Mouse (Mus musculus) hindbrain, embryonic 12.5 days (tissue): ENCODE data around the gene Plppr4. TPM values are rescaled to one million over a fixed set of nuclear protein-coding genes. Genes with fewer than 3 reads are reported as not detected.

Experiments used
- ATAC-seq: fragments of 200-750 bp; cut with Nextera tagmentation; 2 replicates; pipeline ENCODE4 v1.8.0; 2017; ENCODE audit warnings: moderate TSS enrichment; ENCODE audit not compliant: low FRiP score
- H3K27ac ChIP-seq: fragments of 300-500 bp; sonication (generic); 2 replicates; pipeline ENCODE4 v1.5.1; 2016; ENCODE audit warnings: mild to moderate bottlenecking
- H3K27me3 ChIP-seq: fragments of 300-500 bp; sonication (generic); 2 replicates; pipeline ENCODE4 v1.6.1; 2016; ENCODE audit warnings: mild to moderate bottlenecking
- H3K36me3 ChIP-seq: fragments of 300-500 bp; sonication (generic); 2 replicates; pipeline ENCODE4 v1.6.1; 2016; ENCODE audit warnings: mild to moderate bottlenecking
- H3K4me1 ChIP-seq: fragments of 300-500 bp; sonication (generic); 2 replicates; pipeline ENCODE4 v1.6.1; 2016
- H3K4me2 ChIP-seq: fragments of 300-500 bp; sonication (generic); replicated peaks from 2 replicates; pipeline ENCODE4 v1.6.1; 2016; ENCODE audit warnings: mild to moderate bottlenecking
- H3K4me3 ChIP-seq: fragments of 300-500 bp; sonication (generic); 2 replicates; pipeline ENCODE4 v1.5.1; 2016; ENCODE audit warnings: mild to moderate bottlenecking
- H3K9ac ChIP-seq: fragments of 300-500 bp; sonication (generic); 2 replicates; pipeline ENCODE4 v1.6.1; 2016; ENCODE audit warnings: mild to moderate bottlenecking, moderate library complexity
- H3K9me3 ChIP-seq: fragments of 300-500 bp; sonication (generic); replicated peaks from 2 replicates; pipeline ENCODE4 v1.6.1; 2016; ENCODE audit warnings: mild to moderate bottlenecking
- WGBS: fragments of 180-500 bp; shearing (Covaris S2); methylation state at CpG from one replicate; pipeline ENCODE4 v1.1.7; 2016; 5-methylcytosine and 5-hydroxymethylcytosine counted together
- polyA plus RNA-seq: library from polyadenylated mRNA; unstranded; fragments of >200 nt; fragmentation: Nextera tagmentation; extraction: Ambion mirVana; gene quantifications from 2 replicates; pipeline ENCODE4 v1.2.1, GENCODE M21; 2016

Plppr4 gene
- 2.0 and 2.8 TPM in 2 replicates for polyA plus RNA-seq

- WGBS = 27% methylated on average over 5 of the region's 5 CpGs
- ATAC-seq = peak; percentile 23; the same call in 1 of the 2 replicates
Observed at GRCm38 (mm10) chr3:117360528-117360927, at the start of gene Plppr4. TSS of gene Plppr4 (minus strand) at chr3:117360876.

GRCm38 (mm10) chr3:117405821-117406220 lies 45.1 kb upstream of the Plppr4 start:
- Histone ChIP-seq H3K9ac (no peak overlapping the region), H3K27me3 (no peaks in the 10 kb centered on the region), H3K9me3 (no peaks in the 10 kb centered on the region), H3K27ac (no peak overlapping the region), H3K4me2 (no peak overlapping the region), H3K36me3 (no peaks in the 10 kb centered on the region), H3K4me3 (no peak overlapping the region), H3K4me1 (no peaks in the 10 kb centered on the region)
- 86% methylated on average over 2 of the region's 2 CpGs for WGBS
- no peak for ATAC-seq

More at GRCm38 (mm10) chr3:117360528-117360927, at the start of gene Plppr4:
- H3K27me3 ChIP-seq = peaks cover 7% of the 10 kb centered on the region; the same call in 1 of the 2 replicates
- no peaks in the 10 kb centered on the region for H3K36me3 ChIP-seq
- peak within 1 kb of the TSS; percentile 53 for H3K4me3 ChIP-seq
- peak within 1 kb of the TSS; percentile 61 for H3K9ac ChIP-seq
- peak within 1 kb of the TSS; percentile 5; the same call in 1 of the 2 replicates for H3K27ac ChIP-seq
- H3K4me1 ChIP-seq = peaks cover 3% of the 10 kb centered on the region; the same call in 1 of the 2 replicates
- H3K9me3 ChIP-seq = no peaks in the 10 kb centered on the region
- peak within 1 kb of the TSS; percentile 89 for H3K4me2 ChIP-seq

- 89% methylated on average over 3 of the region's 3 CpGs for WGBS
- no peak overlapping the region for H3K27ac ChIP-seq
- H3K27me3 ChIP-seq = no peaks in the 10 kb centered on the region
- H3K4me2 ChIP-seq = no peak overlapping the region
- no peak overlapping the region for H3K4me3 ChIP-seq
- no peaks in the 10 kb centered on the region for H3K4me1 ChIP-seq
- H3K9me3 ChIP-seq = no peaks in the 10 kb centered on the region
- no peak overlapping the region for H3K9ac ChIP-seq
- ATAC-seq = no peak
- H3K36me3 ChIP-seq = no peaks in the 10 kb centered on the region
Observed at GRCm38 (mm10) chr3:117403740-117404139, 43.1 kb upstream of the Plppr4 start.

GRCm38 (mm10) chr3:117366041-117366440 lies 5.4 kb upstream of the Plppr4 start:
- no peaks in the 10 kb centered on the region for H3K4me1 ChIP-seq
- no peaks in the 10 kb centered on the region for H3K36me3 ChIP-seq
- no peak for ATAC-seq
- no peak overlapping the region for H3K9ac ChIP-seq
- H3K4me3 ChIP-seq = no peak overlapping the region
- no peaks in the 10 kb centered on the region for H3K9me3 ChIP-seq
- no peaks in the 10 kb centered on the region for H3K27me3 ChIP-seq
- no peak overlapping the region for H3K27ac ChIP-seq
- WGBS = 100% methylated on average over 1 of the region's 1 CpGs
- no peak overlapping the region for H3K4me2 ChIP-seq

GRCm38 (mm10) chr3:117359686-117360521 lies 772 bp downstream of the Plppr4 start:
- Histone ChIP-seq H3K4me3 (peak overlapping the region; percentile 53), H3K4me1 (peaks cover 3% of the 10 kb centered on the region; the same call in 1 of the 2 replicates), H3K27ac (peak overlapping the region; percentile 5; the same call in 1 of the 2 replicates), H3K36me3 (no peaks in the 10 kb centered on the region), H3K4me2 (peak overlapping the region; percentile 89), H3K27me3 (peaks cover 7% of the 10 kb centered on the region; the same call in 1 of the 2 replicates), H3K9me3 (no peaks in the 10 kb centered on the region), H3K9ac (peak overlapping the region; percentile 61)
- WGBS = 3% methylated on average over 46 of the region's 46 CpGs
- peak; percentile 90 for ATAC-seq

- peak overlapping the region; percentile 89 for H3K4me2 ChIP-seq
- H3K36me3 ChIP-seq = no peaks in the 10 kb centered on the region
- peak overlapping the region; percentile 53; the same call in 1 of the 2 replicates for H3K4me3 ChIP-seq
- H3K4me1 ChIP-seq = peaks cover 3% of the 10 kb centered on the region; the same call in 1 of the 2 replicates
- no peaks in the 10 kb centered on the region for H3K9me3 ChIP-seq
- 90% methylated on average over 5 of the region's 5 CpGs for WGBS
- H3K27me3 ChIP-seq = peaks cover 7% of the 10 kb centered on the region; the same call in 1 of the 2 replicates
- no peak overlapping the region for H3K27ac ChIP-seq
- H3K9ac ChIP-seq = no peak overlapping the region
- ATAC-seq = peak; percentile 17; the same call in 1 of the 2 replicates
Observed at GRCm38 (mm10) chr3:117358981-117359628, 1.6 kb downstream of the Plppr4 start.

GRCm38 (mm10) chr3:117357367-117357766 lies 3.3 kb downstream of the Plppr4 start:
- H3K4me2 ChIP-seq = no peak overlapping the region
- H3K4me1 ChIP-seq = peaks cover 3% of the 10 kb centered on the region; the same call in 1 of the 2 replicates
- no peaks in the 10 kb centered on the region for H3K36me3 ChIP-seq
- H3K27ac ChIP-seq = no peak overlapping the region
- no peak for ATAC-seq
- no peak overlapping the region for H3K9ac ChIP-seq
- no peaks in the 10 kb centered on the region for H3K9me3 ChIP-seq
- H3K27me3 ChIP-seq = peaks cover 7% of the 10 kb centered on the region; the same call in 1 of the 2 replicates
- WGBS = 76% methylated on average over 3 of the region's 3 CpGs
- H3K4me3 ChIP-seq = no peak overlapping the region

- WGBS = 86% methylated on average over 2 of the region's 2 CpGs
- H3K9me3 ChIP-seq = no peaks in the 10 kb centered on the region
- H3K27ac ChIP-seq = no peak overlapping the region
- no peaks in the 10 kb centered on the region for H3K36me3 ChIP-seq
- H3K4me2 ChIP-seq = no peak overlapping the region
- H3K4me1 ChIP-seq = no peaks in the 10 kb centered on the region
- no peak for ATAC-seq
- H3K27me3 ChIP-seq = no peaks in the 10 kb centered on the region
- H3K9ac ChIP-seq = no peak overlapping the region
- no peak overlapping the region for H3K4me3 ChIP-seq
Observed at GRCm38 (mm10) chr3:117353940-117354339, 6.7 kb downstream of the Plppr4 start.

- H3K9me3 ChIP-seq = no peaks in the 10 kb centered on the region
- no peak for ATAC-seq
- no peak overlapping the region for H3K4me3 ChIP-seq
- no peaks in the 10 kb centered on the region for H3K27me3 ChIP-seq
- 86% methylated on average over 1 of the region's 1 CpGs for WGBS
- no peak overlapping the region for H3K9ac ChIP-seq
- H3K4me1 ChIP-seq = no peaks in the 10 kb centered on the region
- no peak overlapping the region for H3K4me2 ChIP-seq
- no peaks in the 10 kb centered on the region for H3K36me3 ChIP-seq
- no peak overlapping the region for H3K27ac ChIP-seq
Observed at GRCm38 (mm10) chr3:117346351-117346750, 14.3 kb downstream of the Plppr4 start.

- H3K9me3 ChIP-seq = no peaks in the 10 kb centered on the region
- H3K4me1 ChIP-seq = no peaks in the 10 kb centered on the region
- H3K27me3 ChIP-seq = no peaks in the 10 kb centered on the region
- H3K4me3 ChIP-seq = no peak overlapping the region
- 91% methylated on average over 10 of the region's 10 CpGs for WGBS
- no peaks in the 10 kb centered on the region for H3K36me3 ChIP-seq
- H3K4me2 ChIP-seq = no peak overlapping the region
- no peak overlapping the region for H3K27ac ChIP-seq
- no peak overlapping the region for H3K9ac ChIP-seq
- no peak for ATAC-seq
Observed at GRCm38 (mm10) chr3:117331502-117331901, 29.2 kb downstream of the Plppr4 start.

GRCm38 (mm10) chr3:117329485-117329884 lies 31.2 kb downstream of the Plppr4 start:
- Histone ChIP-seq H3K4me3 (no peak overlapping the region), H3K9ac (no peak overlapping the region), H3K27ac (no peak overlapping the region), H3K36me3 (no peaks in the 10 kb centered on the region), H3K27me3 (no peaks in the 10 kb centered on the region), H3K4me1 (no peaks in the 10 kb centered on the region), H3K4me2 (no peak overlapping the region), H3K9me3 (no peaks in the 10 kb centered on the region)
- WGBS = 82% methylated on average over 6 of the region's 6 CpGs
- ATAC-seq = no peak

GRCm38 (mm10) chr3:117326551-117326950 lies 34.1 kb downstream of the Plppr4 start:
- 90% methylated on average over 5 of the region's 5 CpGs for WGBS
- no peak for ATAC-seq
- H3K27me3 ChIP-seq = no peaks in the 10 kb centered on the region

More at GRCm38 (mm10) chr3:117326551-117326950, 34.1 kb downstream of the Plppr4 start:
- H3K4me2 ChIP-seq = no peak overlapping the region
- H3K36me3 ChIP-seq = no peaks in the 10 kb centered on the region
- H3K4me1 ChIP-seq = no peaks in the 10 kb centered on the region
- H3K27ac ChIP-seq = no peak overlapping the region
- no peak overlapping the region for H3K9ac ChIP-seq
- H3K4me3 ChIP-seq = no peak overlapping the region
- H3K9me3 ChIP-seq = no peaks in the 10 kb centered on the region
